Mouse (Mus musculus) MEL (cell line): ENCODE results near the gene Nell1.

Experiments used
- CTCF ChIP-seq, 3 experiments: IDR thresholded peaks in 2 of 3; conservative IDR thresholded peaks in 1 of 3; 2 replicates each; pipeline ENCODE4 v1.5.1; 2011 to 2012; ENCODE audit warnings: low read length in 3 of 3, low read depth in 2 of 3, mild to moderate bottlenecking in 2 of 3, improper control_type of control experiment in 1 of 3, inconsistent platforms in 1 of 3, mixed read lengths in 1 of 3, moderate library complexity in 1 of 3; ENCODE audit not compliant: control insufficient read depth in 1 of 3, insufficient read depth in 1 of 3, poor library complexity in 1 of 3, severe bottlenecking in 1 of 3
- E2F4 ChIP-seq: IDR thresholded peaks from 2 replicates; pipeline ENCODE4 v1.6.1; 2011; ENCODE audit warnings: low read depth, low read length, improper control_type of control experiment, borderline replicate concordance
- EP300 ChIP-seq, 2 experiments: IDR thresholded peaks; 2 replicates each; pipeline ENCODE4 v1.6.1; 2011; ENCODE audit warnings: improper control_type of control experiment in 2 of 2, low read length in 2 of 2, low read depth in 1 of 2, mild to moderate bottlenecking in 1 of 2
- KAT2A ChIP-seq: conservative IDR thresholded peaks from 2 replicates; pipeline ENCODE4 v1.6.1; 2012; ENCODE audit warnings: low read depth, low read length, improper control_type of control experiment, inconsistent platforms
- MEF2A ChIP-seq: IDR thresholded peaks from 2 replicates; pipeline ENCODE4 v1.6.1; 2014; ENCODE audit warnings: low read depth, mild to moderate bottlenecking, inconsistent platforms, low read length, improper control_type of control experiment; ENCODE audit not compliant: poor library complexity, insufficient replicate concordance, severe bottlenecking; ENCODE audit errors: extremely low read depth
- MYB ChIP-seq: IDR thresholded peaks from 2 replicates; pipeline ENCODE4 v1.6.1; 2011; ENCODE audit warnings: mild to moderate bottlenecking, low read depth, low read length, improper control_type of control experiment
- POLR2A ChIP-seq, 2 experiments: IDR thresholded peaks; 2 replicates each; pipeline ENCODE4 v1.6.1; 2011 to 2012; ENCODE audit warnings: low read length in 2 of 2, mild to moderate bottlenecking in 2 of 2, control low read depth in 1 of 2, improper control_type of control experiment in 1 of 2, low read depth in 1 of 2, moderate library complexity in 1 of 2; ENCODE audit not compliant: control insufficient read depth in 1 of 2, insufficient read depth in 1 of 2, poor library complexity in 1 of 2
- POLR2AphosphoS5 ChIP-seq: IDR thresholded peaks from 2 replicates; pipeline ENCODE4 v1.6.1; 2012; ENCODE audit warnings: low read depth, borderline replicate concordance, mild to moderate bottlenecking, inconsistent platforms, low read length, moderate library complexity, mixed read lengths
- TAL1 ChIP-seq: IDR thresholded peaks from 2 replicates; pipeline ENCODE4 v1.6.1; 2012; ENCODE audit warnings: mild to moderate bottlenecking, inconsistent platforms, low read length, moderate library complexity, mixed read lengths
- ZKSCAN1 ChIP-seq: IDR thresholded peaks from 2 replicates; pipeline ENCODE4 v1.6.1; 2012; ENCODE audit warnings: low read depth, mild to moderate bottlenecking, inconsistent platforms, low read length, improper control_type of control experiment, moderate library complexity

GRCm38 (mm10) chr7:50507047-50507446, 532.4 kb downstream of the Nell1 start:
- TF ChIP-seq CTCF (IDR thresholded peaks at IDR 0.05 in 2 of 3, conservative IDR thresholded peaks at IDR 0.05 in 1 of 3; ENCODE audit: control insufficient read depth in 1 of 3, insufficient read depth in 1 of 3, low read depth in 2 of 3, low read length in 3 of 3, poor library complexity in 1 of 3, severe bottlenecking in 1 of 3) = no peak
- no peak for TF ChIP-seq MEF2A
- TF ChIP-seq POLR2A (IDR thresholded peaks at IDR 0.05; ENCODE audit: control insufficient read depth in 1 of 2, insufficient read depth in 1 of 2, low read depth in 1 of 2, low read length in 2 of 2, poor library complexity in 1 of 2) = no peak
- no peak for TF ChIP-seq KAT2A
- no peak for TF ChIP-seq POLR2AphosphoS5
- TF ChIP-seq TAL1 = no peak
- TF ChIP-seq EP300 (IDR thresholded peaks at IDR 0.05; ENCODE audit: low read depth in 1 of 2, low read length in 2 of 2) = no peak
- no peak for TF ChIP-seq MYB
- no peak for TF ChIP-seq E2F4
- no peak for TF ChIP-seq ZKSCAN1
